Mouse (Mus musculus) lung, postnatal 10 days (tissue): ENCODE measurements around the gene Mtfp1.
A peak's percentile ranks its signal among the peaks of the same experiment; 100 is the strongest.
"Not testable (repeated sequence)": the region's sequence is repeated elsewhere in the genome, so short reads cannot be mapped to it uniquely, and the experiment has no call there.

Source experiments
- DNase-seq: peaks from one replicate; pipeline ENCODE4 v3.0.0; 2021

Mtfp1 gene

GRCm38 (mm10) chr11:4095171-4096053 lies at the start of gene Mtfp1:
Gene Mtfp1 (minus strand): TSS chr11:4095445.
- peak; percentile 56 for DNase-seq

GRCm38 (mm10) chr11:4143281-4144062 lies 48.2 kb upstream of the Mtfp1 start:
- no peak for DNase-seq

- DNase-seq, result no peak
Observed at GRCm38 (mm10) chr11:4142352-4142751, 47.1 kb upstream of the Mtfp1 start.

GRCm38 (mm10) chr11:4141505-4141904 lies 46.3 kb upstream of the Mtfp1 start:
- no peak for DNase-seq

- no peak for DNase-seq
Observed at GRCm38 (mm10) chr11:4138964-4139363, 43.7 kb upstream of the Mtfp1 start.

- peak; percentile 90 for DNase-seq
Observed at GRCm38 (mm10) chr11:4134986-4135935, 40.0 kb upstream of the Mtfp1 start, which contains the start of gene Rnf215. Gene Rnf215 (plus strand): TSS chr11:4135202.

GRCm38 (mm10) chr11:4134400-4134799 lies 39.2 kb upstream of the Mtfp1 start:
- no peak for DNase-seq

GRCm38 (mm10) chr11:4133450-4133849 lies 38.2 kb upstream of the Mtfp1 start:
- peak; percentile 33 for DNase-seq

GRCm38 (mm10) chr11:4128461-4128860 lies 33.2 kb upstream of the Mtfp1 start:
- DNase-seq, result not testable (repeated sequence)

- DNase-seq, result no peak
Observed at GRCm38 (mm10) chr11:4127059-4127458, 31.8 kb upstream of the Mtfp1 start.

GRCm38 (mm10) chr11:4123922-4124321 lies 28.7 kb upstream of the Mtfp1 start:
- peak; percentile 69 for DNase-seq

- peak; percentile 54 for DNase-seq
Observed at GRCm38 (mm10) chr11:4122742-4123579, 27.7 kb upstream of the Mtfp1 start, which contains the start of gene Sec14l2. Gene Sec14l2 (minus strand): TSS chr11:4123415.

- no peak for DNase-seq
Observed at GRCm38 (mm10) chr11:4122226-4122625, 27.0 kb upstream of the Mtfp1 start.

- no peak for DNase-seq
Observed at GRCm38 (mm10) chr11:4121691-4122090, 26.4 kb upstream of the Mtfp1 start.

- no peak for DNase-seq
Observed at GRCm38 (mm10) chr11:4119635-4120034, 24.4 kb upstream of the Mtfp1 start.

- DNase-seq, result peak; percentile 84
Observed at GRCm38 (mm10) chr11:4118081-4118921, 23.1 kb upstream of the Mtfp1 start.

GRCm38 (mm10) chr11:4117372-4118071 lies 22.3 kb upstream of the Mtfp1 start:
- DNase-seq, result no peak

- peak; percentile 21 for DNase-seq
Observed at GRCm38 (mm10) chr11:4116458-4117141, 21.4 kb upstream of the Mtfp1 start.

GRCm38 (mm10) chr11:4115407-4115806 lies 20.2 kb upstream of the Mtfp1 start:
- no peak for DNase-seq
